Mouse (Mus musculus): Measurements from ENCODE around the gene Itpa. TPM values are rescaled to one million over a fixed set of nuclear protein-coding genes. Genes with fewer than 3 reads are reported as not detected.

The Itpa gene
- polyA plus RNA-seq, 2 experiments from 2014 or later, result 42.4 to 47.3 TPM

GRCm38 (mm10) chr2:130730746-130731145 is 63.3 kb downstream of the Itpa start:
- no peak for ATAC-seq

Other genes with a start within 250 kb of the Itpa start
- gene Vps16, start 243.3 kb upstream of the Itpa start, polyA plus RNA-seq (2017; shearing (Covaris generic)), result 100 to 1,000 TPM; 132 to 174 TPM
- 10 to 100 TPM; 11.6 to 18.4 TPM for gene Pced1a, start 242.9 kb upstream of the Itpa start, polyA plus RNA-seq (2017; shearing (Covaris generic))
- gene Ptpra, start 217.3 kb upstream of the Itpa start, polyA plus RNA-seq (2017; shearing (Covaris generic)), result 10 to 100 TPM; 58.1 to 69.6 TPM
- 10 to 100 TPM; 25.4 to 31.1 TPM for gene Mrps26, start 103.9 kb upstream of the Itpa start, polyA plus RNA-seq (2017; shearing (Covaris generic))
- not detected for gene Oxt, start 91.4 kb upstream of the Itpa start, polyA plus RNA-seq (2017; shearing (Covaris generic))
- not detected for gene Avp, start 85.1 kb upstream of the Itpa start, polyA plus RNA-seq (2017; shearing (Covaris generic))
- gene Fastkd5, start 37.6 kb upstream of the Itpa start, polyA plus RNA-seq (2017; shearing (Covaris generic)), result 10 to 100 TPM in 1 of 2 experiments, 1 to 10 TPM in 1; 9.0 to 11.0 TPM
- 1 to 10 TPM; 8.4 to 9.0 TPM for gene Ubox5, start 37.6 kb upstream of the Itpa start, polyA plus RNA-seq (2017; shearing (Covaris generic))
- gene Lzts3, start 24.8 kb upstream of the Itpa start, polyA plus RNA-seq (2017; shearing (Covaris generic)), result under 1 TPM in 1 of 2 experiments, not detected in 1; 0.15 TPM
- 100 to 1,000 TPM; 120 to 135 TPM for gene Ddrgk1, start 3.0 kb upstream of the Itpa start, polyA plus RNA-seq (2017; shearing (Covaris generic))
- gene Slc4a11, start 29.9 kb downstream of the Itpa start, polyA plus RNA-seq (2017; shearing (Covaris generic)), result under 1 TPM in 1 of 2 experiments, not detected in 1; 0.33 TPM
- 10 to 100 TPM in 1 of 2 experiments, 1 to 10 TPM in 1; 9.5 to 11.6 TPM for gene 4930402H24Rik, start 238.8 kb downstream of the Itpa start, polyA plus RNA-seq (2017; shearing (Covaris generic))
- 1 to 10 TPM; 4.6 to 6.2 TPM for gene Atrn, start 238.9 kb downstream of the Itpa start, polyA plus RNA-seq (2017; shearing (Covaris generic))